Mouse (Mus musculus) G1E (cell line): Measurements from ENCODE around the gene Cdc20b.

Experiments used
- CTCF ChIP-seq: IDR thresholded peaks from 2 replicates; pipeline ENCODE4 v1.5.1; 2012; ENCODE audit warnings: low read depth, low read length, inconsistent platforms, mixed read lengths
- GATA2 ChIP-seq: IDR thresholded peaks from 2 replicates; pipeline ENCODE4 v1.6.1; 2012; ENCODE audit warnings: low read depth, low read length, inconsistent platforms, borderline replicate concordance
- POLR2AphosphoS5 ChIP-seq: IDR thresholded peaks from 2 replicates; pipeline ENCODE4 v1.6.1; 2012; ENCODE audit warnings: low read depth, low read length, inconsistent platforms; ENCODE audit not compliant: insufficient replicate concordance
- TAL1 ChIP-seq: conservative IDR thresholded peaks from 2 replicates; pipeline ENCODE4 v1.6.1; 2012; ENCODE audit warnings: low read depth, low read length, inconsistent platforms, mixed read lengths

DNA sequence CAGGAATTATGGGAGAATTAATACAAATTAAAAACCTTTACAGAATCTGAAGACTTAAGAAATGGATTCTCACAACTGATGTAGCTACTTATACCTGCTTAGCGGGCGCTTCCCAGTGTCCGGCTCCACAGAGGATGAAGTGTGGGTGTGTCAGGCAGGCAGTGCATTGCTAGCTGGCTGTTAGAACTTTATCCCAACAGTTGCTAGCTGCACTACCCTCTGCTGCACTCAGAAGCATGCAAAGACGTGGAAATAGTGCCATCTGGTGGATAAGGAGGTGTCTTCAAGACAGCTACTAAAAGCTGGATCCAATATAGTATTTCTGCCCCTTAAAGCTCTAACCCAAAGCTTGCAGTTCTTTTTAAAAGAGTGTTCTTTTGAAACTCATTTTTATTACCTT is 941 bp downstream of the Cdc20b start:
- TF ChIP-seq CTCF = peak; percentile 41; the same call in 1 of the 2 replicates
- no peak for TF ChIP-seq POLR2AphosphoS5
- no peak for TF ChIP-seq GATA2
- TF ChIP-seq TAL1 = no peak
